Mouse (Mus musculus) right cerebral cortex, adult 2 months (tissue): ENCODE measurements around the gene Podxl.
A peak's percentile ranks its signal among the peaks of the same experiment; 100 is the strongest.

Experiments used
- DNase-seq, 2 experiments: peaks; one replicate each; pipeline ENCODE4 v3.0.0; 2021 to 2022; ENCODE audit warnings: low spot score in 2 of 2

The Podxl gene

GRCm38 (mm10) chr6:31523657-31524056, 40.1 kb downstream of the Podxl start:
- no peak for DNase-seq

DNA sequence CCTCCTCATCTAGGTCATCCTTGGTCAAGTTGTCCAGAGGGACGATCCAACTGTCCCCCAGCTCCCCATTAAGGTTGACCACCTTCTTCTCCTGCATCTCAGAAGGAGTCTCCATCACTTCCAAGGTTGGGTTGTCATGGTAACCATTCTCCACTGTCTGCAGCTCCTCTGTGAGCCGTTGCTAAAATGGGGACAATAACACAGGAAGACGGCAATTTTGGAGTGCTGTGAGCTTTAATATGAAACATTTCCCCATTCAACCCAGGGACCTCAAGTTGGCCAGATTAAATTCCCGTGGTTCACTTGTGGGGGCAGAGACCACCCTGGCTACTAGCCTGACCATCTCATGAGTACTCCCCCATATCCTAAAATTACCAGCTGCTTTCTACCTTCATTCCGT, 40.7 kb downstream of the Podxl start:
- DNase-seq, result peak; percentile 63 to 67

- DNase-seq, result no peak
Observed at GRCm38 (mm10) chr6:31522478-31522877, 41.3 kb downstream of the Podxl start.

GRCm38 (mm10) chr6:31521491-31522355, 42.1 kb downstream of the Podxl start:
- no peak for DNase-seq

- DNase-seq, result no peak
Observed at GRCm38 (mm10) chr6:31520486-31521215, 43.1 kb downstream of the Podxl start.

GRCm38 (mm10) chr6:31519001-31519471, 44.7 kb downstream of the Podxl start:
- no peak for DNase-seq

DNA sequence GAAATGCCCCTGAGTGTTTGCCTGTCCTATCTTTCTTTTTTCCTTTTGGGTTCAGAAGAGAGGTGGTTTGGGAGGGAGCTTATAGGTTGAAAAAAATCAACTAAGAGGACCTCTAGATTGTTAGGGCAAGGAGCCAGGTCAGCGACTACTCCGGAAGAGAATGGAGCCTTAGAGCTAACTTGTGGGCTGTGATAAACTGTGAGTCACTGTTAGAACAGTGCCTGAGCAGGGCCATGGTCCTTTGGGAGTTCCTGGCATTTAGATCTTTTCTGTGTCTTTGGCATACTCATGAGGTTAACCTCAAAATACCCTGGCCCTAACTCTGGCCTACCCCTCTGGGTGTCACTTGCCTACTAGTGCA, 45.5 kb downstream of the Podxl start:
- no peak for DNase-seq

DNA sequence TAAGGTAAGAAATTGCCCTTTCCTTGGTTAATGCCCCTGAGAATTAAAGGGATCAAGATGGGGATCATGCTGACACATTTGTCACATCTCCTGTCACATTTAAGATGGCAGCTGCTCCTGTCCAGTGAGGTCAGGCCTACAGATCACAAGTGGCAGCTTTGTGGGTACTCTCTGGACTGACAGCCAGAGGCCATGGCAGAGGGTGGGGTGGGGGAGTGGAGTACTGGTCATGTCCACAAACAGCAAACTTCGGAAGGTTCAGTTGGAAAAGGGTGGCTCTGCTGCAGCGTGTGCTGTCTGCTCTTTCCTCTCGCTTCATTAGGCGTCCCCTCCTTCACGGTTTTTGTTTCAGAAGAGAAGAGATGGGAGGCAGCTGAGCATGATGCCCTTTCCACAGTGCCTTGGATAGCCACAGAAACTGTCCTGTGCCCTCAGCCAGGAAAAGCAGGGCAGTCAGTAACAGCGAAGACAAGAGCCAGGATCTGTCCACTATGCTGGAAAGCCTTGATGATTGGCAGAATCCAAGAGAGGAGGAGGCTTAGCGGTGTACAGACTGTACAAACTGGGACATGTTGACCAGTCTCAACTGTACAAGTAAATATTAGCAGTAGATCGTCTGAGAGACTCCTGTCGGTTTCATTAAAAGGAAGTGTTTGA, 46.0 kb downstream of the Podxl start:
- no peak for DNase-seq

GRCm38 (mm10) chr6:31513726-31514125, 50.1 kb downstream of the Podxl start:
- no peak for DNase-seq

DNA sequence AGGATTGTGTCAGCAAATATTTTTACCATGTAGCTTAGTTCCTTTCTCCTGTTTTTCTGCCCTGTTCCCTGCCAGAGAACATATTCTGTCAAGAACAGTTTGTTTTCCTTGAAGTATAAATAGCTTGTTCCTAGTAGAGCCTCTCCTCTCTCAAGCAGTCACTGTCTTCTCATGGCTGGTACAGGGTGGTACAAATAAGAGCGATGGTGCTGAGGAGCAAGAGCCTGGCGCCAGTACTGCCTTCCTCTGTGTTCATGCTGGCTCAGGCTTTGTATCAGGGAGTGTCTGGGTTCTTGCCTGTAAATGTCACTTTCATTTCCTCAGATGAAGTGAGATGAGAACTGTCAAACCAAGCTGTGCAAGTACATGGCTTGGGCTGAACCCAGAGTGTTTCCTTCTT, 61.2 kb downstream of the Podxl start:
- DNase-seq, result no peak

GRCm38 (mm10) chr6:31500691-31501090, 63.1 kb downstream of the Podxl start:
- DNase-seq, result no peak

DNA sequence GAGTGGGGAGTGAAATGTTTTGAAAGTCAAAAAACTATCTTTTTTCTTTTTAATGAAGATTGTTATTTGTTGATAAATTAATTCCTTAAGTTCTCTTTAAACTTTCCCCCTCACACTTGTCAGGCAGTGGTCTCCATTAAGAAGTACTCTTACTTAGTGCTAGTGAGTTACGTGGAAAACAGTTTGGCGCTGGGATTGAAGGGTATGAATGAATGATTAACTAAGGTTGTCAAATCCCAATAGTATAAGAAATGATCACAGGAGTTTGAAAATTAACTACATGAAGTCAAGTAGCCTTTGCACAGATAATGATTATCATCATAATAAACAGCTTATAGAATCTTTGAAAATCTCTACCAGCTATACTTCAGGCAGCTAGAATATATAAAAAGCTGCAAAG, 63.5 kb downstream of the Podxl start:
- no peak for DNase-seq

DNA sequence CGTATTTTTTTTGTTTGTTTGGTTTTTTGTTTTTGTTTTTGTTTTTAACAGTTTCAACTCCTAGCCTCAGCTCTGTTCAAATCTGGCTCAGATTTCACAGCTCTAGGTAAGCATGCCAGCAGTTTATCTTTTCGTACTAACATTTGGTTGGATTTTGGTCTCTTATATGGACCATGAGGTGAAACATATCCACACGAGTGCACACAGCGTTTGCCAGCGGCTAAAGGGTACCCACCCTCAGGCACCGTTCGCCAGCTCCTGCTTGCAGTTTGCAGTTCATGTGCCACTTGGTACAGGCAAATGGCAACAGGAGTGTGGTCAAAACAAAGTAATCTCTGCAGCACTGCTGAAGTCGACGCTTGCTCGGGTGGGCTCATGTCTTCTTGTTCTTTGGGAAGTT, 63.9 kb downstream of the Podxl start:
- DNase-seq, result no peak

DNA sequence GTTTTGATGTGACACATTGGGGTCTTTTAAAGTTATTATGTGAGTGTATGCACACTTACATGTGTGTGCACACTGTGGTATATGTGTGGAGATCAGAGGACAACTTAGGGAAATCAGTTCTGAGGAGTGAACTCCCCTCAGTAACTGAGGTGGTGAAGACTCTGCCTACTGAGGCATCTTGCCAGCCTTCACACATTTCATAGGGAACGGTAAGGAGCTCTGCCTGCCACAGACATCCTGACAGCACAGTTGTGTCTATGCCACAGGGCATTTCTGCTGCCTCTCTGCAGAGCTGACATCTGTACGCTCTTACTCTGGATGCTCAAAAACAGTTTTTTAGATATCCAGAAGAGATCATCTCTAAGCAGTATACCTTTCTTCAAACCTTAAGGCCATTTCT, 67.6 kb downstream of the Podxl start:
- peak in 1 of 2 experiments; percentile 2 for DNase-seq

DNA sequence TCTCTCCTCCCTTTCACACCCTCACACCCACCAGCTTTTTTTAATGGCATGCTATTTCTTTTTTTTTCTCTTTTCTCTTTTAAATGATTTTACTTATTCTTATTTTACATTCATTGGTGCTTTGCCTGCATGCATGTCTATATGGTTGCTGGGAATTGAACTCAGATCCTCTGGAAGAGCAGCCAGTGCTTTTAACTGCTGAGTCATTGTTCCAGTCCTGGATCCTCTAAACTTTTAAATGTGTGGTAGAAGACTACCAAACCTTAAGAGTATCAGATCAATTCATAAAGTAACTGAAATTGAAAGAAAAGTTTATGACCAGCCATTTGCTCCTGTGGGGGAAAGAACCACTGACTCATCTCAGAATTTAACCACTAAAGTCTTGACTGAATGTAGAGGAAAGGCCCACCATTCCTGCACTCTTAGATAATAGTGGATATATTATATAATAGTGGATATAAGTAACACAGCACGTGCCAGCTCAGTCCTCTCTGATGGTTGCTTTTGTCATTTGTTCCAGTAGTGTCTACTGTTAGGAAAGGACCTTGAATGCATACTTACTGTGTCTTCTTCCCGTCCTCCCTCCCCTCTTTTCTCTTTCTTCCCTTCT, 68.6 kb downstream of the Podxl start:
- DNase-seq, result no peak

GRCm38 (mm10) chr6:31489950-31490349, 73.8 kb downstream of the Podxl start:
- DNase-seq, result no peak

DNA sequence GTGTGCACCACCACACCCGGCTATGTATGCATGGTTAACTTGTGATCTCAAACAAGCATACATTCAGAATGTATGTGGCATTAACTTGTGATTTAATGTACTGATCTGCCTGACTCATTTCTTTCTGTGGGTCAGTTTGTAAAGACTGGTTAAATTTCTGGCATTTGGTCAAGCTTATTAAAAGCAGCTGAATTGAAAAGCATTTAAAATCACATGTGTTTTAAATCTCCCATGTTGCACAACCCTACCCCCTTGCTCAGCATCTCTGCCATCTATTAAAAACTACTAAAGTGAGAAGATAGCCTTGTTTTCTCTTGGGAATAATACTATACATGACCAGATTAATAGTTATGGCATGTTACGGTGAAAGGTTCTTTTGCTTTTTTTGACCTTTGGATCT, 77.2 kb downstream of the Podxl start:
- DNase-seq, result no peak

- no peak for DNase-seq
Observed at GRCm38 (mm10) chr6:31480008-31480407, 83.8 kb downstream of the Podxl start.

DNA sequence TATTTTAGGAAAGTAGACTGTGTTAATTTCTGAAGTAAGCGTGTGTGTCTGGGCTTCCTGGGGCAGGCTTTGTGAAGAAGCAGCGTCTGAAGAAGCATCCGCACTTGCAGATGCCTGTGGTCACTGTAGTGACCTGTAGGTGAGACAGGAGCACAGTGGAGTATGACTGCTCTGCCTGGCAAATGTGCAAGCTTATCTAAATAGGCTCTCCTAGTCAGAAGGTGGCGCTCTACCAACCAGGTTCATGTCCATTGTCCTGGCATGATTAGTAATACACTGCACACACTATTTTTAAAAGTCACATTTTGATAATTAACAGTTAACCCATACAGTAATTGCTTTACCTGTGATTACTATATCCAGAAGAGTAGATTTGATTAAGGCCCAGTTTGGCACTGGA, 85.6 kb downstream of the Podxl start:
- no peak for DNase-seq
